Mouse (Mus musculus) adrenal gland, postnatal 10 days (tissue): ENCODE results near the gene C87499. TPM values are rescaled to one million over a fixed set of nuclear protein-coding genes. Genes with fewer than 3 reads are reported as not detected.

Experiments
- DNase-seq: peaks from one replicate; pipeline ENCODE4 v3.0.0; 2021; ENCODE audit warnings: mixed read lengths
- long read RNA-seq, 2 experiments: library from polyadenylated mRNA; stranded (forward); transcript quantifications; one replicate each; pipeline ENCODE4 v2.0.0; 2021
- total RNA-seq, 2 experiments: library from RNA; stranded (reverse); gene quantifications; 2 replicates each; pipeline ENCODE4 v1.2.3; 2021

Gene C87499
- not detected for total RNA-seq
- long read RNA-seq, experiment 1 = 0 reads
- long read RNA-seq, experiment 2 = 0 reads

DNA sequence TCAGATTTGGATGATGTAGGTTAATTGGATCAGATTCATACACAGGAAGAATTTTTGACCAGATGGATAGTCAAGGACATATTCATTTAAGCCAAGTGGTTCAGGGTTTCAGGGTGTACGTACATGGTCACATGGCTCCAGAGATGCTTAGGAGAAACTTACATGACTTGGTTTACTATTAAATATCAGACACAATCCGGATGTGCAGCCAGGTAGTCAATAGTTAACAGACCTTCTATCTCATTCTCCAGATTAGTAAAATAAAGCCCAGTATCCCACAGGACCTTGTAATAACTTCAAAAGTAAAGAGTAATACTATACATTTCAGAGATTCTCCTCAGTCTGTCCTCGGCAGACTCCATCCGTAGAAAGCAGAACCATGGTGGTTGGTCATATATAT is at the start of gene C87499:
Gene C87499 (minus strand): TSS at position 101 of the 400 bp plus-strand sequence.
- no peak for DNase-seq

DNA sequence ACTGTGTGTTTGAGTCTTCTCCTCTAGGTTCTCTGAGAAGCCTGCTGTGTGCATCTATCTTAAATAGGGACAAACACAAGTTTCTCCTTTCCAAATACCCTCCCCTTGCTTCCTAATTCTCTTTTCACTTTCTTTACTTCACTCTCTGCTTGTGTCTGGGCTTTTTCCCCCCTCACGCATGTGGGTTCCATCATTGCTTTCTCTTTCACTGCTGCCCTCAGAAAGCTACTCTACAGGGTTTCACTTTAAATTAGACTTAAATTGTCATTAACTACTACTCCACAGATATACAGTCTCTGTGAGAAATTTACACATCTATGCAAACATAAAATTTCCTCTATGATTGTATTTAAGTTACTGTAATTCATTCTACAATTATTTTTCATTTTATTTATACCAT is 49.6 kb upstream of the C87499 start, which contains the start of gene Ifna2:
Gene Ifna2 (minus strand): TSS at position 101 of the 400 bp plus-strand sequence.
- DNase-seq = no peak

DNA sequence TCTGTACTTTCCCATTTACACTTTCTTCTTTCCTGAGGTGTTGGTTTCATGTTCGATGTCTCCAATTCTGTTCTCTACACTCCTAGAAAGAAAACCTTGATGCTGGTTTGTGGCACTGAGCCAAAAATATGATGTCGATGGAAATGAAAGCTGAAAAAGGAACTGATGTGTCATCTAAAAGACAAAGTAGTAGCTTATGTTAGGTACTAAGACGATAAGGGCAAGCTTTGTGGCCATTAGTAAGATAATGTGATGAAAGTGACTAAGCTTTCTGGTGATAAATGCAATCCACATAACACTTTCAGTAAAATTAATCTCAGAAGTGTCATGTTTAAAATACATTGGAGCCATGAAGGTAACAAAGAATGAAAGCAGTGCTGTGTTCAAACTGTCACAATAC is 47.1 kb upstream of the C87499 start:
- DNase-seq = no peak

DNA sequence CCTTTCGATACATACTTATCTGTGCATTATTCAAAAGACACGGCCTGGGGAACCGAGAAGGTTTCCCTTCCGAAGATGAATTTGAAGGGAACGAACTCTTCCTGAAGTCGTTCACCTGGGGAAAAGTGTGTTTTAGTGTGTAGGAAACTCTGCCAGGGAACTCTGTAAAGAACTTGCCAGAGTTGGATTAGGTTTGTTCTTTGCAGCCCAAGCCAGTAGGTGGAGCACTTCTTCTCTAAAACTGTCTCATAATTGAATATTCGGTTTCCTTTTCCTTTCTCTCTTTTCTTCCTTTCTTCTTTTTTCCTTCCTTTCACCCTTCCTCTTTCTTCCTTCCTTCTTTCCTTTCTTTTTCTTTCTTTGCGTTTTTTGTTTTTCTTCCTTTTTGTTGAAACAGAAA is 46.2 kb upstream of the C87499 start:
- DNase-seq = peak; percentile 19

DNA sequence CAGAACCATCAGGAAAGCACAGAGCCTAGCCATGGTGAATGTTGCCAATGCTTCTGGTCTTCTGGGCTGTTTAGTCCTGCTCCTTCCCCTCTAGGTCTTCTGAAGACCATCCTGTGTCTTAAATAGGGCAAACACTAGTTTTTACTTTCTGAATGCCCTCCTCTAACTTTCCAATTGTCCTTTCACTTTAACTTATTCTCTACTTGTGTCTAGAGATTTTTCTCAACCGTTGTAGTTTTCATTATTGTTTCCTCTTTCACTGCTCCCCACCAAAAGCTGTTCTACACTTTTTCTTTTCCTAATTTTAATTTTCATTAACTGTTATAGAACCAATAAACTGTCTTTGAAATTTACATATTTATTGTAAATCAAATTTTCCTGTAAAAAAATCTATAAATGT is 42.6 kb upstream of the C87499 start, which contains the start of gene Ifna16:
Gene Ifna16 (minus strand): TSS at position 101 of the 400 bp plus-strand sequence.
- no peak for DNase-seq

DNA sequence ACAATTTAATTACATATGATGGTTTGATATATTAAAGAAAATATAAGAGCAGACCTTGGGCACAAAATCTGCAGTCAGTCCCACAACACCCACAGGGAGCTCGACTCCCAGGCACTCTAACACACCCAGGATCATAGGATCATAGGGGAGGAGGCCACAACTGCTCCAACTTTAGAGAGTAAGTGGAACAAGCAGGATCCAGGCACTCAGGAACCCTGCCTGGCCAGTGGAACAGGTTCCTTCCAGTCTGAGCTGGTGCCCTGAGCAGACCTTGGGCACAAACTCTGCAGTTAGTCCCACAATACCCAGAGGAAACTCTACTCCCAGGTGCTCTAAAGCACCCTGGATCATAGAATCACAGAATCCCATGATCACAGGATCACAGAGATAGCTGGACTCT is 21.2 kb upstream of the C87499 start:
- DNase-seq = no peak

DNA sequence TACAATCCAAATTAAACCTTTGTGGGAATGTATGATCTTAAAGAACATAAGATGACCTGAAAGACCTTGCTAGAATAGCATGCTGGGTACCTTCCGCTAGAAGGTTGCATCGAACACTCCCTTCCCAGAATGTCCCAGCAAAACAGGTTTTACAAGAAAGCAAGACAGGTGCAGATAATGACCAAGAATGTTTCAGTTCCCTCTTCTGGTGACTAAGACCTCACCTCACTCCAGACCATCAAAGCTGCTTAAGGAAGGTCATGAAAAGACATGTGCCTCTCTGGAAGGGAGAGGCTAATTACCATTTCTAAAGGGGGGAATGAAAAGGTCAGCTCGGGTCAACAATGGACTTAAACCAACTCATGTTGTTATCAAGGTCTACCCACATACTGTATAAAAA is 19.4 kb upstream of the C87499 start:
- no peak for DNase-seq

DNA sequence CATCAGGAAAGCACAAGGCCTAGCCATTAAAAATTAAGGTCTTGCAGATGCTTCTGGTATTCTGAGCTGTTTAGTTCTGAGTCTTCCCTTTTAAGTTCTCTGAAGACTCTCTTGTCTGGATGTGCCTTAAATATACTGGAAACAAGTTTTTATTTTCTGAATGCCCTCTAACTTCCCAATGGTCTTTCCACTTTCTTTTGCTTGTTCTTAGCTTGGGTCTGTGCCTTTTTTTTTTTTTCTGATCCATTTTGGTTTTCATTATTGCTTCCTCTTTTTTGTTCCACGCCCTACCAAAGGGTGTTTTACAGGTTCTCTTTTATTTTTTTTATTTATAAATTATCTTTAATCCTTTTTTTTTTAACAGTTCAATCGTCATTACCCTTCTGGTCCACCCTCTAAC is 10.1 kb upstream of the C87499 start, which contains the start of gene Ifna13:
Gene Ifna13 (minus strand): TSS at position 101 of the 400 bp plus-strand sequence.
- DNase-seq = no peak

DNA sequence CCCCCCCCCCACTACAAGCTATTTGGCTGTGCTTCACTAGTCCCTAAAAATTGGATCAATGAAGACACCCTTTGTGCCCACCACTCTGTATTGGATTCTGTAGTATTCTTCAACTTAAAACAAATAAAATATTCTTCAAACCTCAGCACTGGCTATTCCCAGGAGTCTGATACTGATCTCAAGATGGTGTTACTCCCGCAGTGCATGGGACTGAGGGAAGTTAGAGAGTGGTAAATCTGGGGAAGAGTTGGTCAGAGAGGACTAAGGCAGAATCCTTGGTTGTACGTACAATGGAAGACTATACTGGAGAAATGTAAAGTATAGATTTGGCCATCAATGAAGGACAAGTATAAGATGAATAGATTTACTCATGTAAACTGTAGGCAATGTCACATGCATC is 8.3 kb upstream of the C87499 start:
- no peak for DNase-seq

DNA sequence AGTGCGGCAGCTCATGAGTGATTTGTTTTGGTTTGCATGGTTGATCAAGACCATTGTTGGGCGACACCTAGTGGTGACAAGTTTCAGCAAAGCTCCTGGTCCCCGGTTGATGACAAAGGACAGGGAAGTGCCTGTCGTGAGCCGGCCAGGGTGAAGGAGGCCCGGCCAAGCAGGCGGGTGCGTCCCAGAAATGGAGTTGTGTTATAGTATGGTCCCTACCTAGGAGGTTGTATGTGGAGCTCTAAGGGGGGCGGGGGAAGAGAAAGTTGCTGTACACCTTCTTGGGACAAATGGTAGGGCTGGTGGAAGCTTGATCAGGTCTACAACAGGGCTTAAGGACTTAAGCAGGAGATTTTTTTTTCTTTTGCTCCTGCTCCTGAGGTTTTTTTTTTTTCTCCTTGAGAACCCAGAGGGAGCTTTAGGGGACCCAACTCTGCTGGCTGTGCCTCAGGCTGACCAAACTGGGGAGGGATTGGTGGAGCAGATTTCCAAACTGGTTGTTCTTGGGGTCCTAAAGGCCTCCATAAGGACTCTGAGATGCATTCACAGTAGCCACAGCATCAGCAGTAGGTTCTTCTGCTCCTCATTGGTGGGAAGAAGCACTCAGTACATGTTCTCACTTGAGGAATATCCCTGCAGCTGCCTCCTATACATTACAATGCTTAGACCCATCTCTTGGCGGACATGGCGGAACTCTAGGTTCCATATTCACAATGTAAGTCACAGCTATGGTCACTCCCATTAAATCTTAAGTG is 7.0 kb upstream of the C87499 start:
- peak; percentile 97 for DNase-seq

DNA sequence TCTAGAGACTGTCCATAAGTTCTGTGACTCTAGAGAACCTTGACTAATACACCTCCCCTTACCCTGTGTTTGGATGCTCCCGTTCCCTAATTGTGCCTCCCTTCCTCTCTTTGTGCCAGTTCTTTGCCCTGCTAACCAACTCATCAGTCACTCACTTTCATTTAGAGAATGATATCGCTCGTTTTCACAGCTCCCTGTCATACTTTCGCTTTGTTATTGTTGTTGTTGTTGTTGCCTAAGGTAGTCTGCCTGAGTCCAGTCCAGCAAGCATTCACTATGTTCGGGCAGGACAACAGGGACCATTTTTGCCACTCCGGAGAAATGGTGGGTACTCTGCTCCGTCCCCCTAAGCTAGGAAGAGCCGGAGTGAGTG is 6.5 kb upstream of the C87499 start:
- DNase-seq = no peak

DNA sequence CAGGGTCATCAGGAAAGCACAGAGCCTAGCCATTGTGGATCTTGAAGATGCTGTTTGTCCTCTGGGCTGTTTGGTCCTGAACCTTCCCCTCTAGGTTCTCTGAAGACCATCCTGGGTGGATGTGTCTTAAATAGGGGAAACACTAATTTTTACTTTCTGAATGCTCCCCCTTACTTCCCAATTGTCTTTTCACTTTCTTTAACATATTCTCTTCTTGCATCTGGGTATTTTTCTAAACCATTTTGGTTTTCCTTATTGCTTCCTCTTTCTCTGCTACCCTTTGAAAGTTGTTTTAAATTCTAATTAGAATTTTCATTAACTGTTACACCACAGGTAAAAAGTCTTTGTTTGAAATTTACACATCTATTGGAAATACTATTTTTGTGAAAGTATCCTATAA is 30.9 kb downstream of the C87499 start, which contains the start of gene Ifna12:
Gene Ifna12 (minus strand): TSS at position 101 of the 400 bp plus-strand sequence.
- DNase-seq = no peak

DNA sequence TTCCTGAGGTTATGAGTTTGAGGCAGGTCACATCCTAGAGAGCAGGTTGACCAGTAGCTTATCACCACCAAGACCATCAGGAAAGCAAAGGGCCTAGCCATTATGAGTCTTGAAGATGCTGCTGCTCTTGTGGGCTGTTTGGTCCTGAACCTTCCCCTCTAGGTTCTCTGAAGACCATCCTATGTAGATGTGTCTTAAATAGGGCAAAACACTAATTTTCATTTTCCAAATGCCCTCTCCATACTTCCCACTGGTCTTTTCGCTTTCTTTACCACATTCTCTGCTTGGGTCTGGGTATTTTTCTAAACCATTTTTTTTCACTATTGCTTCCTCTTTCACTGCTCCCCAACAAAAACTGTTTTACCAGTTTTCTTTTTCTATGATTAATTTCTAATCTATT is 41.9 kb downstream of the C87499 start, which contains the start of gene Ifna9:
Gene Ifna9 (minus strand): TSS at position 101 of the 400 bp plus-strand sequence.
- no peak for DNase-seq

Other genes with a start within 250 kb of the C87499 start
- 1 to 10 TPM; 4.8 to 5.4 TPM for gene Hacd4, start 195.5 kb downstream of the C87499 start, total RNA-seq
- gene Ifnb1, start 111.6 kb downstream of the C87499 start, total RNA-seq = not detected
- gene Ifna15, start 76.2 kb downstream of the C87499 start, total RNA-seq = not detected
- not detected for gene Ifna14, start 62.6 kb downstream of the C87499 start, total RNA-seq
- gene Ifna9, start 42.0 kb downstream of the C87499 start, total RNA-seq = not detected
- gene Ifna12, start 31.0 kb downstream of the C87499 start, total RNA-seq = not detected
- not detected for gene Ifna13, start 10.0 kb upstream of the C87499 start, total RNA-seq
- gene Ifna16, start 42.5 kb upstream of the C87499 start, total RNA-seq = not detected
- gene Ifna2, start 49.5 kb upstream of the C87499 start, total RNA-seq = not detected
- gene Ifnab, start 56.9 kb upstream of the C87499 start, total RNA-seq = not detected
- gene Gm26566, start 87.4 kb upstream of the C87499 start, total RNA-seq = 1 to 10 TPM in 1 of 2 experiments, under 1 TPM in 1; 0.60 to 1.2 TPM
- gene Klhl9, start 88.1 kb upstream of the C87499 start, total RNA-seq = 10 to 100 TPM; 74.5 to 81.4 TPM
- not detected for gene Gm13271, start 120.5 kb upstream of the C87499 start, total RNA-seq
- gene Gm13283, start 125.7 kb upstream of the C87499 start, total RNA-seq = under 1 TPM in 1 of 2 experiments, not detected in 1; 0.24 TPM
- not detected for gene Gm13290, start 139.4 kb upstream of the C87499 start, total RNA-seq
- gene Gm13289, start 142.5 kb upstream of the C87499 start, total RNA-seq = not detected
- gene Gm13272, start 145.4 kb upstream of the C87499 start, total RNA-seq = not detected
- gene Ifnz, start 147.7 kb upstream of the C87499 start, total RNA-seq = not detected
- gene Gm13276, start 151.3 kb upstream of the C87499 start, total RNA-seq = not detected
- gene Gm13277, start 154.2 kb upstream of the C87499 start, total RNA-seq = not detected
- not detected for gene Gm13278, start 157.1 kb upstream of the C87499 start, total RNA-seq
- not detected for gene Gm13275, start 160.1 kb upstream of the C87499 start, total RNA-seq
- not detected for gene Gm13279, start 163.0 kb upstream of the C87499 start, total RNA-seq
- under 1 TPM in 1 of 2 experiments, not detected in 1; 0.21 TPM for gene Gm13285, start 165.3 kb upstream of the C87499 start, total RNA-seq
- not detected for gene Gm13287, start 168.8 kb upstream of the C87499 start, total RNA-seq
- gene Gm13288, start 171.1 kb upstream of the C87499 start, total RNA-seq = not detected
- gene Ifna7, start 181.8 kb upstream of the C87499 start, total RNA-seq = not detected
- gene Ifna11, start 185.5 kb upstream of the C87499 start, total RNA-seq = not detected
- gene Ifna6, start 193.0 kb upstream of the C87499 start, total RNA-seq = not detected
- gene Ifna5, start 201.1 kb upstream of the C87499 start, total RNA-seq = not detected
- not detected for gene Ifna4, start 207.4 kb upstream of the C87499 start, total RNA-seq
- not detected for gene Ifna1, start 215.7 kb upstream of the C87499 start, total RNA-seq
- not detected for gene Ifne, start 245.8 kb upstream of the C87499 start, total RNA-seq